Comparison of ENCODE assay signal across 19 mouse cellular contexts in the genomic region with DNA sequence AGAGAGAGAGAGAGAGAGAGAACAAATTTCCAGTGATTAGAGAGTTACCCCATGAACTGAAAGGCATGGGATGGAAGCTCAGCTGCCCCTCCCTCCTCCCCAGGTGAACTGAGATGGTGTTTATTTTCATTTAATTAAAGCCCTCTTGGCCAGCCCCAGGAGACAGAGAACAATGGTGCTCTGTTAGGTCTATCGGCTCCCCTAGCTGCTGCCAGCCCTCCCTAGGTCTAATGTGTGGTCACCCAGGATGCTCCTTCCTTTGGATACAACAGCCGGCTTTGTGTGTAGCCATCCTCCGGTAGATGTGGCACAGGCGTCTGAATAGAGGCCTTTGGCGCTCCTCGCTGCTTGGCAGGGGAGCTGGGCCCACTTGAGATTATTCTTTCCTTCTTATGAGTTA. TPM values are rescaled to one million over a fixed set of nuclear protein-coding genes. Genes with fewer than 3 reads are reported as not detected.
DNase-seq lines count a peak whose midpoint lies in the region; ATAC-seq lines count a peak whose summit lies in the region.
"Had no signal": no experiment of that assay in that cellular context is flagged by ENCODE, and none has a peak within 500 bp of the region (broad histone marks: within the 10 kb centered on the region; RNA-seq: fewer than 3 reads in every experiment).

No protein-coding gene starts in this region.

- H3K36me3 ChIP-seq in forebrain, embryonic 15.5 days, result no peaks in the 10 kb centered on the region
- H3K36me3 ChIP-seq in forebrain, embryonic 12.5 days (replicated peaks), result no peaks in the 10 kb centered on the region
- H3K36me3 ChIP-seq in lung, embryonic 16.5 days (ENCODE audit: control insufficient read depth, insufficient read depth, low read length), result no peaks in the 10 kb centered on the region
- no peaks in the 10 kb centered on the region for H3K36me3 ChIP-seq in embryonic facial prominence, embryonic 14.5 days (ENCODE audit: control insufficient read depth, insufficient read depth, low read length)
- H3K36me3 ChIP-seq: kidney, embryonic 15.5 days had no signal

- H3K4me3 ChIP-seq in forebrain, embryonic 15.5 days, result no peak overlapping the region
- no peak overlapping the region for H3K4me3 ChIP-seq in forebrain, embryonic 12.5 days (replicated peaks)
- H3K4me3 ChIP-seq in lung, embryonic 16.5 days (ENCODE audit: low read length), result no peak overlapping the region
- no peak overlapping the region for H3K4me3 ChIP-seq in embryonic facial prominence, embryonic 14.5 days (ENCODE audit: low read depth, low read length)
- H3K4me3 ChIP-seq: kidney, embryonic 15.5 days; left cerebral cortex, adult 2 months had no signal

- H3K27me3 ChIP-seq in forebrain, embryonic 15.5 days, result no peaks in the 10 kb centered on the region
- peaks cover 15% of the 10 kb centered on the region for H3K27me3 ChIP-seq in forebrain, embryonic 12.5 days
- no peaks in the 10 kb centered on the region for H3K27me3 ChIP-seq in lung, embryonic 16.5 days (ENCODE audit: control insufficient read depth, insufficient read depth, low read depth, low read length)
- no peaks in the 10 kb centered on the region for H3K27me3 ChIP-seq in embryonic facial prominence, embryonic 14.5 days (replicated peaks; ENCODE audit: control insufficient read depth, insufficient read depth, low read length)
- H3K27me3 ChIP-seq: kidney, embryonic 15.5 days had no signal

- 0 out of 2 replicates have a peak overlapping the region, but pooled peaks have one; percentile 1 for H3K27ac ChIP-seq in forebrain, embryonic 15.5 days (replicated peaks)
- H3K27ac ChIP-seq in forebrain, embryonic 12.5 days, result no peak overlapping the region
- no peak overlapping the region for H3K27ac ChIP-seq in lung, embryonic 16.5 days (ENCODE audit: low read length)
- no peak overlapping the region for H3K27ac ChIP-seq in embryonic facial prominence, embryonic 14.5 days (replicated peaks; ENCODE audit: low read depth, low read length)
- H3K27ac ChIP-seq: kidney, embryonic 15.5 days; left cerebral cortex, adult 2 months; liver, embryonic 14.5 days had no signal

- 15% methylated on average over 6 of the region's 6 CpGs for WGBS in forebrain, embryonic 15.5 days
- WGBS in forebrain, embryonic 12.5 days, result 26% methylated on average over 6 of the region's 6 CpGs
- WGBS in lung, embryonic 16.5 days, result 36% methylated on average over 6 of the region's 6 CpGs
- WGBS in embryonic facial prominence, embryonic 14.5 days, result 15% methylated on average over 6 of the region's 6 CpGs

- no peak for DNase-seq in lung, postnatal 10 days
- peak; percentile 61 for DNase-seq in Muller cell, postnatal 12 days (ENCODE audit: inconsistent ontology term)
- DNase-seq in embryonic facial prominence, embryonic 14.5 days (ENCODE audit: low spot score), result peak; percentile 64
- DNase-seq in cerebellum, adult 11-12 months, result no peak
- DNase-seq: adrenal gland, adult 8-10 months; cerebellum, adult 2 months; cerebellum, postnatal 25 days; gastrocnemius, postnatal 36 days; kidney, postnatal 36 days; layer of hippocampus, adult 9-11 months; thymus, postnatal 25 days had no signal

- H3K4me1 ChIP-seq in forebrain, embryonic 15.5 days, result peaks cover 28% of the 10 kb centered on the region
- peaks cover 14% of the 10 kb centered on the region for H3K4me1 ChIP-seq in forebrain, embryonic 12.5 days
- H3K4me1 ChIP-seq in lung, embryonic 16.5 days (replicated peaks; ENCODE audit: control insufficient read depth, insufficient read depth, low read length), result peaks cover 2% of the 10 kb centered on the region; the same call in 1 of the 2 replicates
- no peaks in the 10 kb centered on the region for H3K4me1 ChIP-seq in embryonic facial prominence, embryonic 14.5 days (ENCODE audit: control insufficient read depth, insufficient read depth, low read length)

- H3K9me3 ChIP-seq in forebrain, embryonic 15.5 days, result no peaks in the 10 kb centered on the region
- H3K9me3 ChIP-seq in forebrain, embryonic 12.5 days, result no peaks in the 10 kb centered on the region
- H3K9me3 ChIP-seq in lung, embryonic 16.5 days (ENCODE audit: control insufficient read depth, low read length), result no peaks in the 10 kb centered on the region
- H3K9me3 ChIP-seq in embryonic facial prominence, embryonic 14.5 days (ENCODE audit: control insufficient read depth, low read length), result no peaks in the 10 kb centered on the region
- H3K9me3 ChIP-seq: kidney, embryonic 15.5 days had no signal

- no peak for ATAC-seq in forebrain, embryonic 15.5 days (replicated peaks)
- ATAC-seq in forebrain, embryonic 12.5 days (ENCODE audit: low FRiP score), result no peak
- ATAC-seq in lung, embryonic 16.5 days (ENCODE audit: low read depth), result 0 out of 2 replicates have a peak, but pooled peaks have one; percentile 18
- peak; percentile 22; the same call in 1 of the 2 replicates for ATAC-seq in embryonic facial prominence, embryonic 14.5 days (ENCODE audit: low read depth)
- ATAC-seq: intestine, postnatal 0 days had no signal

- H3K9ac ChIP-seq in forebrain, embryonic 15.5 days (replicated peaks), result no peak overlapping the region
- no peak overlapping the region for H3K9ac ChIP-seq in forebrain, embryonic 12.5 days
- H3K9ac ChIP-seq in lung, embryonic 16.5 days (ENCODE audit: low read length), result no peak overlapping the region
- no peak overlapping the region for H3K9ac ChIP-seq in embryonic facial prominence, embryonic 14.5 days (ENCODE audit: low read depth, low read length)
- H3K9ac ChIP-seq: kidney, embryonic 15.5 days; liver, embryonic 14.5 days had no signal

- H3K4me2 ChIP-seq in forebrain, embryonic 15.5 days (replicated peaks), result no peak overlapping the region
- no peak overlapping the region for H3K4me2 ChIP-seq in forebrain, embryonic 12.5 days
- H3K4me2 ChIP-seq in lung, embryonic 16.5 days (ENCODE audit: low read depth, low read length), result no peak overlapping the region
- H3K4me2 ChIP-seq in embryonic facial prominence, embryonic 14.5 days (ENCODE audit: low read depth, low read length), result no peak overlapping the region
- H3K4me2 ChIP-seq: kidney, embryonic 15.5 days; midbrain, embryonic 11.5 days had no signal

RNA-seq across cellular contexts. Expression of gene Arl4c, which starts 5.5 kb away (rescaled TPM):
- 38.1 and 42.4 TPM in 2 replicates for polyA plus RNA-seq in forebrain, embryonic 15.5 days (2015; fragmentation: Nextera tagmentation; extraction: Ambion mirVana)
- polyA plus RNA-seq in forebrain, embryonic 12.5 days (2016; fragmentation: Nextera tagmentation; extraction: Ambion mirVana), result 34.7 and 35.2 TPM in 2 replicates
- 15.2 and 17.0 TPM in 2 replicates for polyA plus RNA-seq in lung, embryonic 16.5 days (2015; fragmentation: Nextera tagmentation; extraction: Ambion mirVana)
- polyA plus RNA-seq in embryonic facial prominence, embryonic 14.5 days (2014; fragmentation: Nextera tagmentation; extraction: Ambion mirVana), result 6.6 and 6.9 TPM in 2 replicates

Comparison
In these comparisons a context has a peak if more than half of its experiments do, and no peak if none do; other contexts are left out.
1. ATAC-seq: peak in lung, embryonic 16.5 days (single experiment) and embryonic facial prominence, embryonic 14.5 days (single experiment); none in forebrain, embryonic 15.5 days (single experiment) and forebrain, embryonic 12.5 days (single experiment).
2. DNase-seq: peak in Muller cell, postnatal 12 days (single experiment) and embryonic facial prominence, embryonic 14.5 days (single experiment); none in lung, postnatal 10 days (single experiment) and cerebellum, adult 11-12 months (single experiment).